Mouse (Mus musculus) kidney, postnatal 0 days (tissue): ENCODE results near the gene Sap30l. TPM values are rescaled to one million over a fixed set of nuclear protein-coding genes. Genes with fewer than 3 reads are reported as not detected.

Experiments
- ATAC-seq: fragments of 200-750 bp; cut with Nextera tagmentation; replicated peaks from 2 replicates; pipeline ENCODE4 v1.8.0; 2017; ENCODE audit warnings: low read depth, moderate number of reproducible peaks, moderate TSS enrichment, moderate library complexity; ENCODE audit not compliant: low FRiP score
- DNase-seq: peaks from one replicate; pipeline ENCODE4 v3.0.0-alpha.2; 2016; ENCODE audit warnings: low spot score
- H3K27ac ChIP-seq: fragments of 300-500 bp; sonication (generic); 2 replicates; pipeline ENCODE4 v1.5.1; 2014; ENCODE audit warnings: mild to moderate bottlenecking
- H3K27me3 ChIP-seq: fragments of 300-500 bp; sonication (generic); 2 replicates; pipeline ENCODE4 v1.6.1; 2014; ENCODE audit warnings: low read length, mixed read lengths; ENCODE audit not compliant: insufficient read depth
- H3K36me3 ChIP-seq: fragments of 300-500 bp; sonication (generic); 2 replicates; pipeline ENCODE4 v1.6.1; 2014; ENCODE audit warnings: low read length, mixed read lengths; ENCODE audit not compliant: insufficient read depth
- H3K4me1 ChIP-seq: fragments of 300-500 bp; sonication (generic); replicated peaks from 2 replicates; pipeline ENCODE4 v1.6.1; 2014; ENCODE audit warnings: antibody characterized with exemption, low read length, mixed read lengths; ENCODE audit not compliant: insufficient read depth
- H3K4me2 ChIP-seq: fragments of 300-500 bp; sonication (generic); 2 replicates; pipeline ENCODE4 v1.6.1; 2014; ENCODE audit warnings: mild to moderate bottlenecking, low read length, moderate library complexity, mixed read lengths
- H3K4me3 ChIP-seq: fragments of 300-500 bp; sonication (generic); replicated peaks from 2 replicates; pipeline ENCODE4 v1.5.1; 2014; ENCODE audit warnings: low read depth, low read length
- H3K9ac ChIP-seq: fragments of 300-500 bp; sonication (generic); 2 replicates; pipeline ENCODE4 v1.6.1; 2014; ENCODE audit warnings: low read depth, low read length
- H3K9me3 ChIP-seq: fragments of 300-500 bp; sonication (generic); replicated peaks from 2 replicates; pipeline ENCODE4 v1.6.1; 2016; ENCODE audit warnings: low read length, inconsistent platforms, mixed read lengths
- CTCF ChIP-seq: IDR thresholded peaks from 2 replicates; pipeline ENCODE4 v1.5.1; 2016; ENCODE audit warnings: antibody characterized with exemption, low read depth, mild to moderate bottlenecking, moderate library complexity
- WGBS: fragments of 180-500 bp; shearing (Covaris S2); extraction: QIAGEN DNeasy Blood & Tissue Kit; methylation state at CpG from one replicate; pipeline ENCODE4 v1.1.7; 2014; 5-methylcytosine and 5-hydroxymethylcytosine counted together
- polyA plus RNA-seq: library from polyadenylated mRNA; unstranded; fragments of >200 nt; fragmentation: Nextera tagmentation; extraction: Ambion mirVana; gene quantifications from 2 replicates; pipeline ENCODE4 v1.2.1, GENCODE M21; 2015

Sap30l gene
- polyA plus RNA-seq, 1 experiment from 2014 or later = 19.1 TPM

DNA sequence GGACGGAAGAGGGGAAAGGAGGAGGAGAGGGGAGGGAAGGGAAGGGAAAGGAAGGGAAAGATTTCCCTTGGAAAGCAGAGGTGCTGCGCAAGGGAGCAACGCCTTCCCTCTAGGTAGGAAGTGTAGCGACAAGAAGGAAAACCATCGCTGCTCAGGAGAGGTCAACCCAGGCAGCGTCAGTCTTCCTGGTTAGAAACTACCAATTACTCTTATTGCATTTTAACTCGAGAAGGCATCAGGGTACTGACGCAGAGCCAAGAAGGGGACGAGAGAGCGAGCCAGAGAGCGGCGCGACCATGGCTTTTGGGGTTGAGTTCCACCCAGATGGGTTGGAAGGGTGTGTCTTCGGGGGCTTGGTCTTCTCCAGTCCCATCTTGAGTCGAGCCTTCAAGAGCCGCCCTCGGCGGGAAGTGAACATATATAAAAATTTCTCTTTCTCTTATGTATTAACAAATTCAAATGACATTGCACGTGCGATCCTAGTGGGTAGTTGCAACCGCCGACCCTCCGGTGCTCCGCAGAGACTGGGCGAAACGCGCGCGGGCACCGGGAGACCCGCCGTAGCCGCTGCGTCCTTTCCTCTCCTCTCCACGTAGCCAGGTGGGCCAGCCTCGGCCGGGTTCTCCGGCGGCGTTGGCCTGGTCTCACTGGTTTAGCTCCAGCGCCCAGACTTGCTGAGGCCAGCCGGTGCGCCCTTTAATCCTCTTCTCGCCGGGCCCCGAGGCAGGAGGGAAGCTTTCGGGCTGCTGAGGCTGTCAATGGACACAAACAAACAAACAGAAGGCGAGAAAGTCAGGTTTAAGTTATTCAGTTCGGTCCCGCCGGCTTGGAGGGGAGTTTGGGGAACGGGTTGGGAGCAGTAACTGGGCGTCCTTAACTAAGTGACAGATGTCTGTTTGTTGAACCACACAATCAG, 27.8 kb downstream of the Sap30l start:
- Histone ChIP-seq H3K36me3 (no peaks in the 10 kb centered on the region), H3K4me1 (peaks cover 19% of the 10 kb centered on the region), H3K4me2 (peak overlapping the region; percentile 10; the same call in 1 of the 2 replicates), H3K27me3 (peaks cover 78% of the 10 kb centered on the region), H3K27ac (no peak overlapping the region), H3K4me3 (no peak overlapping the region), H3K9ac (no peak overlapping the region), H3K9me3 (no peaks in the 10 kb centered on the region)
- 6% methylated on average over 53 of the region's 53 CpGs for WGBS
- DNase-seq = no peak
- TF ChIP-seq CTCF = no peak
- no peak for ATAC-seq

DNA sequence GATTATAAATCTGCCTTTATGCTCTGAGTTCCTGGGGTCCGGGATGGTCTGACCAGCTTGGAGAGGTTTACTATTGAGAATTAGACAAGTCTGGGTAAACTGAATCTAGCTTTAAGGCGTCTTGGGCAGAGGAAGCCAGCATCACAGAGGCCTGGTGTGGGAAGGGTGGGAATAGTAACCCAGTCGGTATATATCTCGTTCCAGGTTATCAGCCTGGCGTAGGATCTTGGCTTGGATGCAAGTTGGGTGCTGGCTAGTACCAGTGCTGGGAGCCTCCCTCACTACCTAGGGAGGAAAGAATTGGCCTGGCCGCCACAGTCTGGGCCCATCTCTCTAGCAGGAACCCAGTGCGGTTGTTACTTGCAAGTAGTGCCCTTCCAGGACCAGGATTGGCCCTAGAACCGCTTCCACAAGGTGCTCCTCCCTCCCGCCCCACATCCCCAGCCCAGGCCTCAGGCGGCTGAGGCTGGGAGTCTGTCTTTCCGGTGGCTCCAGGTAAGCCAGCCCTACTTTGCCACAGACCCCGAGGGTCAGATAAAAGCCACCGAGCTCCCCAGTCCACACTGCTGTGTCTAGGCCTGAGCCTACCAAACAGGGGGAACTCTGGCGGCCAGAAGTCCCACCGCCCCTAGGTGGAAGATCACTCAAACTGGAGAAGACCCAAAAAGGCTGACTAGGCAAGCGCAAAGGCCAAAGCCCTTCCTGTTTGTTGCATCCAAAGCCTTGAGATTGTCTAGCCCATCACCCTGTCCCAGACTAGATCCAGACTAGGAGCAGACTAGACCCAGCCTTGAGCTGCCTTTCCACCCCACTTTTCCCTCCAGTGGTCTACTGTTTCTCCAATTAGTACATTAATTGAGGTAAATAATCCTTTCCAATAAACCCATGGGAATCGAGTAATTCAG, 28.7 kb downstream of the Sap30l start:
- TF ChIP-seq CTCF = no peak
- Histone ChIP-seq H3K27ac (no peak overlapping the region), H3K27me3 (peaks cover 85% of the 10 kb centered on the region), H3K9me3 (no peaks in the 10 kb centered on the region), H3K9ac (no peak overlapping the region), H3K36me3 (no peaks in the 10 kb centered on the region), H3K4me2 (no peak overlapping the region), H3K4me1 (peaks cover 19% of the 10 kb centered on the region), H3K4me3 (no peak overlapping the region)
- ATAC-seq = no peak
- DNase-seq = no peak
- WGBS = 48% methylated on average over 17 of the region's 17 CpGs

DNA sequence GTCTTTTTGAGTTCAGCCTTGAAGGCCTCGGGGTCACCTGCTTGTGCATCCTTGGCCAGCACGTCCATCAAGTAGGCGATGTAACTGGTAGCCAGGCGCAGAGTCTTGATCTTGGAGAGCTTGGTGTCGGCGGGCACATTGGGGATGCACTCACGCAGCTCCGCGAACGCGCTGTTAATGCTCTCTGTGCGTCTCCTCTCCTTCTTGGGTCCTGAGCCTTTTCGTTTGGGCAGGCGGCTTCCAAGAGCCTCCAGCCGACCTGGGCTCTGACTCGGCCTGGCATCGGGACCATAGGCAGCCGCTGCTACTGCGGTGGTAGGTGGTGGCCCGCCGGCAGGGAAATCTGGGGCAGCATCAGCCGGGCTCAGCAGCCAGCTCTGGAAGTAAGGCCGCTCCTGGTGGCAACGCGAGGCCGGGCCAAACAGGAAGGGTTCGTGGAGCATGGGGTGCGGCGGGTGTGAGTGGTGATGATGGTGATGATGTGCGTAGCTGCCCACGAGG, 29.9 kb downstream of the Sap30l start:
- DNase-seq (no peak), ATAC-seq (no peak)
- Histone ChIP-seq H3K4me1 (peaks cover 19% of the 10 kb centered on the region), H3K9ac (no peak overlapping the region), H3K36me3 (no peaks in the 10 kb centered on the region), H3K4me2 (no peak overlapping the region), H3K27ac (no peak overlapping the region), H3K4me3 (no peak overlapping the region), H3K9me3 (no peaks in the 10 kb centered on the region), H3K27me3 (peaks cover 95% of the 10 kb centered on the region)
- TF ChIP-seq CTCF = no peak
- 11% methylated on average over 31 of the region's 31 CpGs for WGBS

DNA sequence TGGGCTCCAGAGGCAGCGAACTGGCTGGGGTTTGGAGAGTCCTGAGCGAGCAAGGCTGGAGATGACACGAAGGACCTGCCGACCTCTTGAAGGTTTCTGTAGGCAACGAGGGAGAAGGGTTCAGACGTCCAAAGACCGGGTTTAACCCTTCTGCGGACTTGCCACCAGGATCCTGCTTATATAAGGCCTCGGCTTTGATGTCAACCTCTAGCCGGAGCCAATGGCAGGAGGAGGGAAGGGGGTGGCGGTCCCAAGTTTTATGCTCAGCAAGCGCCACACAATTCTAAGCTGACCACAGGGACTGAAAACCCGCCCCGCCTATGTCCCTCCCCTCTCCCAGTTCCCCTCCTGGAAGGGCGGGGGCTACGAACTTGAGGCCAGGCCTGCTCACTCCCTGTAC, 30.4 kb downstream of the Sap30l start:
- Histone ChIP-seq H3K4me2 (no peak overlapping the region), H3K9ac (no peak overlapping the region), H3K27ac (no peak overlapping the region), H3K27me3 (peaks cover 95% of the 10 kb centered on the region), H3K36me3 (no peaks in the 10 kb centered on the region), H3K9me3 (no peaks in the 10 kb centered on the region), H3K4me3 (no peak overlapping the region), H3K4me1 (peaks cover 21% of the 10 kb centered on the region)
- no peak for TF ChIP-seq CTCF
- DNase-seq = no peak
- ATAC-seq = no peak
- 11% methylated on average over 15 of the region's 16 CpGs for WGBS

DNA sequence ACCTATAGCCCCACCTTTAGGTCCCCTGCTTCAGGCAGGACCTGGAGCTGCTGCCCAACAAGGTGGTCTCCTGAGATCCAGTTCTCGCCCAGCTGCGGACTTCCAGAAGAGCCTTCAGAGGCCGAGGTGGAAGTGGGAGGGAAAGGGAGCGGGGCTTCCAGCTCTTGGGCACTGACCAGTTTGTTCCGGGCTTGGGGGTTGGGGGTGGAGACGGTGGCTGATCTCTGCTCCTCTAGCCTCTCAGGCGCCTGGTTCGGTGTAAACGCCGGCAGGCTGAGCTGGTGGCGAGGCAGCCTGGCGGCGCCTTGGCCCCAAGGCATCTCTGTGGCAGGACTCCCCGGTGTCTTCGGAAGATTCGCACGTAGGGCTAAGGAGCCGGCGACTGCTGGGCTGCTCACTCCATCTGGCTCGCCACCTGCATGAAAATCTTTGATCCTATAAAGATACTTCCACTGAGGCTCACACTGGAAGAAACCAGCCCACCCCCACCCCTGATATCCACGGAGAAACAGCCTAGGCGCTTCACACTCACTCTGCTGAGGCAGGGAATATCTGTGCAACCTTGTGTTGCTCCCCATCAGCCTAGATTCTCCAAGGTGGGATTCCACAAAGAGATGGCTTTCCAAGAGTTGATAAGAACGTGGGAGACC, 31.2 kb downstream of the Sap30l start, which contains the start of gene Hand1:
Gene Hand1 (minus strand): TSS at position 267 of the 650 bp plus-strand sequence.
- H3K4me1 ChIP-seq = peaks cover 20% of the 10 kb centered on the region
- no peak within 1 kb of the TSS for H3K4me2 ChIP-seq
- H3K27me3 ChIP-seq = peaks cover 95% of the 10 kb centered on the region
- no peak within 1 kb of the TSS for H3K4me3 ChIP-seq
- no peak within 1 kb of the TSS for H3K9ac ChIP-seq
- ATAC-seq (no peak), DNase-seq (no peak)
- no peaks in the 10 kb centered on the region for H3K9me3 ChIP-seq
- no peak within 1 kb of the TSS for H3K27ac ChIP-seq
- TF ChIP-seq CTCF = no peak
- H3K36me3 ChIP-seq = no peaks in the 10 kb centered on the region
- 13% methylated on average over 23 of the region's 23 CpGs for WGBS
